Mouse (Mus musculus) cerebellum, adult 2 months (tissue): ENCODE data around the gene Pctp.

Experiments used
- CTCF ChIP-seq: fragments of 200-500 bp; IDR thresholded peaks from 2 replicates; pipeline ENCODE4 v1.5.1; 2011; ENCODE audit warnings: low read depth, mild to moderate bottlenecking, control low read depth, low read length, moderate library complexity, borderline replicate concordance; ENCODE audit not compliant: insufficient read depth
- POLR2A ChIP-seq: fragments of 200-500 bp; IDR thresholded peaks from 2 replicates; pipeline ENCODE4 v1.6.1; 2011; ENCODE audit warnings: low read length, control low read depth, borderline replicate concordance; ENCODE audit not compliant: insufficient read depth

DNA sequence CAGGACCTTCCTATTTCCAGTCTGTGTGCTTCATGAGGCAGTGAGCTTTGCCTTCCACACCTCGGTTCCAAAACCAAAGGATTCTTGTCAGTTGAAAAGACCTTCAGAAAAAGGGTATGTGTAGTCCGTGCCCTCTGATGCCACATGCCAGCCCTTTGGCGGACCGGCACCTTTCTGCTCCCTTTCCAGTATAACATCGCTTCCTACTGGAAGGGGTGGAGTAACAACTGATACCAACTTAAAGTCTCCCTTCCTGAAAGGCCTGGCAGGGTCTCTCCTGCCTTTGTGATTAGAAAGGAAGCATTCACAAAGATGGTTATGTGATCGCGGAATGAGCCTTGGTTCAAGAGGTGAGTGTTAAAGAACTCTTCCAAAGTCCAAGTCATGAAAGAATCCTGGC, 47.3 kb upstream of the Pctp start:
- TF ChIP-seq CTCF (no peak), POLR2A (no peak)
